Mouse (Mus musculus): ENCODE data around the gene Pex7. TPM values are rescaled to one million over a fixed set of nuclear protein-coding genes. Genes with fewer than 3 reads are reported as not detected.
"Not testable (repeated sequence)": the region's sequence is repeated elsewhere in the genome, so short reads cannot be mapped to it uniquely, and the experiment has no call there.

Pex7 gene
- total RNA-seq, 2 experiments from 2014 or later = 1.7 to 8.9 TPM

- no peak for ATAC-seq (replicated peaks; ENCODE audit: low FRiP score, poor library complexity, severe bottlenecking)
Measured at GRCm38 (mm10) chr10:19934384-19935294, 27.1 kb upstream of the Pex7 start, which contains the start of gene Map3k5. TSS of gene Map3k5 (plus strand) at chr10:19934472.

DNA sequence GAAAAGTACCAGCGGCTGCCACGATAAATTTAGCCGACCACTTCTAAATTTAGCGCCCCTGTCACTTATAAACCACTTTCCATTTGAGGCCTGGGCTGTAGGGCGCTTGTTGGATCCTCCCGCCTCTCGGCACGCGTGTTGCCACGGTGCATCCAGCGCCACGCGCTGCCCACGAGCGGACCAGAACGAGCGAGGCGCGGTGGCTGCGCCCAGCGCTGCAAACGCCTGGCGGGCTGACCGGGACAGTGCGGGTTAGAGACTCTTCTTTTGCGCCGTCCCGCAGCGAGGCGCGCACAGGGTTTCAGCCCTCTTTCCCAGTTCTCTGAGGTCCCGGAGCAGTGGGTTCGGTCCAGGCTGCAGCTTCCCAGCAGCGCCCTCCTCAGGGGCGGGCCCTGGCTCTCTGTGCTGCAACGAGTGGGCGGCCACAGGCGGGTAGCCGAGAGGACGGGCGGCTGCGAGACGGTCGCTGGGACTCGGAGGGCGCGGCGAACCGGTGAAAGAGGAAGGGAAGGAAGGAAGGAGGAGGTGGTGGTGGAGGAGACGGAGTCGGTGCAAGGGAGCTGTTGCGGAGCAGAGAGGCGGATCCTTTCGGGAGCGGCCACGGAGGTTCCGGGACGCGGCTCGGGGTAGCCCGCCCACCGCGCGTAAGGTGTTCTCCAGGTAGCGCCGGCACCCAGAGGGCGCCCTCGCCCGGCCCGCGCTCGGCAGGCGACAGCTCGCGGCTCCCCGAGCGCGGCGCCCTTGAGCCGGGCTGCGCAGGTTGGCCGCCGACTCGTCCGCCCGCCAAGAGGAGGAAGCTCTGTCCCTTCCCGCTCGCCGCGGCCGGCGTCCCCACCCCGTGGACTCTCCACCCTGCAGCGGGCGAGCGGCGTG is 26.3 kb upstream of the Pex7 start:
- no peak for ATAC-seq (replicated peaks; ENCODE audit: low FRiP score, poor library complexity, severe bottlenecking)

GRCm38 (mm10) chr10:19932986-19933385 is 25.5 kb upstream of the Pex7 start:
- no peak for ATAC-seq (replicated peaks; ENCODE audit: low FRiP score, poor library complexity, severe bottlenecking)

- no peak for ATAC-seq (replicated peaks; ENCODE audit: low FRiP score, poor library complexity, severe bottlenecking)
Measured at GRCm38 (mm10) chr10:19928205-19928604, 20.7 kb upstream of the Pex7 start.

GRCm38 (mm10) chr10:19926391-19926897 is 19.0 kb upstream of the Pex7 start:
- not testable (repeated sequence) for ATAC-seq (replicated peaks; ENCODE audit: low FRiP score, poor library complexity, severe bottlenecking)

- ATAC-seq (replicated peaks; ENCODE audit: low FRiP score, poor library complexity, severe bottlenecking) = no peak
Measured at GRCm38 (mm10) chr10:19924256-19924655, 16.8 kb upstream of the Pex7 start.

GRCm38 (mm10) chr10:19922410-19922809 is 14.9 kb upstream of the Pex7 start:
- ATAC-seq (replicated peaks; ENCODE audit: low FRiP score, poor library complexity, severe bottlenecking) = no peak

DNA sequence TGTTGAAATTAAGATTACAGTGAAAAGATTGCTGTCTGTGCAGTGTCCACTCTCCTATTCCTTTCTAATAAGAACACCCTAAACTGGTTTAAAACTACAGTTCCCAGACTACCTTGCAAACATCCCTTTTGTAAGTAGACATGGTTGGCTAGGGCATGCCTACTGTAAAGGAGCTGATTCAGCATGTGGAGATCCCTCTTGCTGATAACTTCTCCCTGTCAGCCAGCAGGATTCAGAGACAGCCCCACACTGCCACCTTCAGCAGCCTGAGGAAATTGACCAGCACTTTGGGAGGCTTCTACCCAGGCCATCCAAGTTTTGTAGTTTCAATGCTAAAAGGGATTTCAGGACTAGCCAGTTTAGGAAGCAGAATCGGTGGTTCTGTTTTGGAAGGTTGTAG is 7.8 kb upstream of the Pex7 start:
- ATAC-seq (replicated peaks; ENCODE audit: low FRiP score, poor library complexity, severe bottlenecking) = no peak

DNA sequence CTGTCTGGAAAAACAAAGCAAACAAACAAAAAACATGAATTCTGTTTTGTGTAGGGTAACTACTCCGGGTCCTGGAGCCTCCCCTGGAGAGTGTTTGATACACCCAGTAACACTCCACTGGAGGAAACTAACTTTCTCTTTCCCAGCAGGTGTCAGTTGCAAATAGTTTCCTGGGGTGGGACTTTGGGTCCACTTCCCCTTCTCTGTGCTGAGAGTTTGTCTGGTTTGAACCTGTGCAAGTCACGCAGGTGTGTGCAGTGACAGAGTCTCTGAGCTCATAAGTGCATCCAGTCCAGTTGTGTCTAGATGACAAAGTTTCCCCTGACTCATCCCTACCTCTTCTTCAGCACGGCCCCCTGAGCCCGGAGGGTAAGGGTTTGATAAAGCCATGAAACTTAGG is 6.3 kb upstream of the Pex7 start:
- ATAC-seq (replicated peaks; ENCODE audit: low FRiP score, poor library complexity, severe bottlenecking) = no peak

- ATAC-seq (replicated peaks; ENCODE audit: low FRiP score, poor library complexity, severe bottlenecking) = no peak
Measured at GRCm38 (mm10) chr10:19911583-19911982, 4.1 kb upstream of the Pex7 start.

DNA sequence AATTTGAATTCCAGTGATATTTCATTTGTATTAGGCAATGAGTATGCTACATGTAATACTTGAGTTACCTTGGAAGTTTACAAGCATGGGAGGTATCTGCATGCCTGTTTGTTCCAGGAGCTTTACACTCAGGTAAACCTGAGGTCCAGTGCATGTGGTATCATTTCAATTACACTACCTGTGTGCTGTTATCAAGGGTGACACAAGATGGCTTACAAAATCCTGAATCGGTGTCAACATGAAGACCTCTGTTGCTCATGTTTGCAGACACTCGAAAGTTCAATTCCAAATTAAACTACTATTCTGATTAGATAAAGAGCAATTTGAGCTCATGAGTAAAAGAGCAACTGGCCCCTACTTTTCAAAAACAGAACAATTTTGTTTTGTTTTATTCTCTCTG is 3.0 kb upstream of the Pex7 start:
- ATAC-seq (replicated peaks; ENCODE audit: low FRiP score, poor library complexity, severe bottlenecking) = no peak

DNA sequence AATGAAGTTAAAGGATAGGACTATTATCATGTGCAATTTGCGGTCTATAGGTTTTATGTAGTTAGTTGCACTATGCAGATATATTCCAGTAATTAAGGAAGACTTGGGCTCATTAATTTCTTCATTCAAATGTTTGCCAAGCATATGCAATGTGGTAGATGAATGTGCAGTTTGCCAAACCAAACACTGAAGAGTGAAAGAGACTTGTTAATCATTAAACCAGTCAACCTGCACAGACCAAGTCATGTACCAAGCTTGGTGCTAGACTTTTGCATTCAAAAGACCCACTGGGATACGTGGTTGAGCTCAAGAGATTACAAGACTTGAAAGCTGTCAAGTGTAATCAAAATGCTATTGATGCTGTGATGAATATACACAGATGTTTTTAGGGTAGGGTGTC is 587 bp upstream of the Pex7 start:
- ATAC-seq (replicated peaks; ENCODE audit: low FRiP score, poor library complexity, severe bottlenecking) = no peak

- ATAC-seq (replicated peaks; ENCODE audit: low FRiP score, poor library complexity, severe bottlenecking) = no peak
Measured at GRCm38 (mm10) chr10:19904077-19904820, 3.2 kb downstream of the Pex7 start.

GRCm38 (mm10) chr10:19901992-19902391 is 5.5 kb downstream of the Pex7 start:
- no peak for ATAC-seq (replicated peaks; ENCODE audit: low FRiP score, poor library complexity, severe bottlenecking)

GRCm38 (mm10) chr10:19900191-19900590 is 7.3 kb downstream of the Pex7 start:
- ATAC-seq (replicated peaks; ENCODE audit: low FRiP score, poor library complexity, severe bottlenecking) = no peak

- no peak for ATAC-seq (replicated peaks; ENCODE audit: low FRiP score, poor library complexity, severe bottlenecking)
Measured at GRCm38 (mm10) chr10:19893976-19894375, 13.5 kb downstream of the Pex7 start.

DNA sequence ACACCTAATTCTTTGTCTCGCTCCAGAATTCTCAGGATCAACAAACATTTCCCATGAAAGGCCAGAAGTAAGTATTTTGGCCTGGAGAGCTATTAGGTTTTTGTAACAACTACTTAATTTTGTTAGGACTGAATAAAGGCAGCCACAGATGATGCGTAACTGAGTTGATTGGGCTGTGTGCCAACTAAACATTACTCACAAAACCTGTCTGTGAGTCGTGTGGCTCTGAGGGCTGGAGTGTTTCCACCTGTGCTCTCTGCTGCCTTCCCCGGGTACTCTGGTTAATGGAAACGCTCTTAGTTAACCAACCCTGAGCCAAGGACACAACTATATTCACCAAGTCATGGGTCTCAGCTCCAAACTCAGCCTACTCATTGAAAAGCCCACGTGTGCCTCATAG is 14.3 kb downstream of the Pex7 start:
- ATAC-seq (replicated peaks; ENCODE audit: low FRiP score, poor library complexity, severe bottlenecking) = no peak

- no peak for ATAC-seq (replicated peaks; ENCODE audit: low FRiP score, poor library complexity, severe bottlenecking)
Measured at GRCm38 (mm10) chr10:19891686-19892085, 15.8 kb downstream of the Pex7 start.

GRCm38 (mm10) chr10:19889908-19890307 is 17.6 kb downstream of the Pex7 start:
- no peak for ATAC-seq (replicated peaks; ENCODE audit: low FRiP score, poor library complexity, severe bottlenecking)

- no peak for ATAC-seq (replicated peaks; ENCODE audit: low FRiP score, poor library complexity, severe bottlenecking)
Measured at GRCm38 (mm10) chr10:19886249-19886648, 21.2 kb downstream of the Pex7 start.
